8 mouse cellular contexts compared by ENCODE assay signal in the genomic region with DNA sequence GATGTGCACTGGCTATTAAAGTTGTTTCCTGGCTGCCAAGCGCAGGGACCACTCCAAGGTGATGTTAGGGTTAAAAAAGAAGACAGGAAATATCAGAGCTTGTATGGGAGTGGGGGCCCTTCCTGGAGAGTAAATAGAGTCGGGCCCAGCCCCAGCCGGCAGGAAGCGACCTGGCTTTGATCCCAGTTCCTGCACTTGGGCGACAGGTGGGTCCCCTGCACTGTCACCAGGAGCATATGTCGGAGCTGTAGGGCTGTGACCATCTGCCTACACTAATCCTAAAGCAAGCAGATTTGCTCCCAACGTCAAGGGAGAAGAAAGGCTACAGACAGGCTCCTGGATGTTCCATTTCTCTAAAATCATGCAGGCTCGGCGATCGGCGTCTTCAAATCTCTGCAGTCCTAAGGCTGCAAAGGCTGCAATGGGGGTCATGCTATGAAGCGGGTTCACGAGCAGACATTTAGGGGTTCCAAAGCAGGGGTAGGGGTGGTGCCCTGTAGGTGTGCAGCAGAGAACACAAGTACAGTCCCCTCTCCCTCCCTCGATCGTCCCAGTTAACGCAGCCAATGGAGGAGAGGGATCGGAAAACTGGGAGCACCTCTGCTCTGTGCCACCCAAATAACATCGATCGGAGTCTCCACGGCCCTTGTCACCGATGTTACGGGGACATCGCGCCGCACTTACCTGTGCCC. TPM values are rescaled to one million over a fixed set of nuclear protein-coding genes. Genes with fewer than 3 reads are reported as not detected.
A peak's percentile ranks its signal among the peaks of the same experiment; 100 is the strongest.
DNase-seq lines count a peak whose midpoint lies in the region; ATAC-seq and TF ChIP-seq lines count a peak whose summit lies in the region.

No protein-coding gene starts in this region.

- DNase-seq in 3134 (ENCODE audit: extremely low read depth, insufficient read length, low spot score) = peak; percentile 39
- DNase-seq in cerebellum, postnatal 25 days = peak; percentile 87 to 93
- peak; percentile 51 for DNase-seq in kidney, postnatal 0 days (ENCODE audit: low spot score)
- peak; percentile 78 for DNase-seq in lung, postnatal 14 days
- peak; percentile 67 for DNase-seq in stomach, postnatal 0 days (ENCODE audit: low spot score)
- DNase-seq in spleen, postnatal 4 days (ENCODE audit: low spot score in 2 of 2) = no peak

- no peak for TF ChIP-seq CTCF in ES-Bruce4 (IDR thresholded peaks at IDR 0.05; ENCODE audit: low read depth, low read length)
- TF ChIP-seq CTCF in kidney, postnatal 0 days (IDR thresholded peaks at IDR 0.05; ENCODE audit: low read depth) = no peak
- TF ChIP-seq CTCF in stomach, postnatal 0 days (IDR thresholded peaks at IDR 0.05; ENCODE audit: low read depth) = no peak

- peak overlapping the region; percentile 69 for H3K9ac ChIP-seq in ES-Bruce4 (ENCODE audit: low read depth, poor library complexity, severe bottlenecking)
- H3K9ac ChIP-seq in heart, embryonic 15.5 days = peak overlapping the region; percentile 67
- peak overlapping the region; percentile 68 for H3K9ac ChIP-seq in kidney, postnatal 0 days (ENCODE audit: low read depth, low read length)
- H3K9ac ChIP-seq in stomach, postnatal 0 days (ENCODE audit: low read length) = peak overlapping the region; percentile 74

- no peak for TF ChIP-seq POLR2A in ES-Bruce4 (IDR thresholded peaks at IDR 0.05; ENCODE audit: insufficient read depth, low read length)

- peak; percentile 37 for ATAC-seq in heart, embryonic 15.5 days (replicated peaks; ENCODE audit: insufficient number of reproducible peaks, insufficient read depth, low FRiP score, low read depth)
- ATAC-seq in kidney, postnatal 0 days (replicated peaks; ENCODE audit: low FRiP score, low read depth) = no peak; the same call in 1 of the 2 replicates
- peak; percentile 43 for ATAC-seq in stomach, postnatal 0 days (ENCODE audit: low FRiP score, low TSS enrichment)

- H3K9me3 ChIP-seq in ES-Bruce4 (replicated peaks; ENCODE audit: control insufficient read depth, insufficient read depth, low read length, poor library complexity, severe bottlenecking) = no peaks in the 10 kb centered on the region
- H3K9me3 ChIP-seq in heart, embryonic 15.5 days (replicated peaks) = no peaks in the 10 kb centered on the region
- no peaks in the 10 kb centered on the region for H3K9me3 ChIP-seq in kidney, postnatal 0 days (replicated peaks; ENCODE audit: low read length)
- no peaks in the 10 kb centered on the region for H3K9me3 ChIP-seq in stomach, postnatal 0 days (ENCODE audit: control insufficient read depth, low read length)

- peak overlapping the region; percentile 83 for H3K4me2 ChIP-seq in heart, embryonic 15.5 days
- peak overlapping the region; percentile 89 for H3K4me2 ChIP-seq in kidney, postnatal 0 days (ENCODE audit: low read length)
- peak overlapping the region; percentile 85 for H3K4me2 ChIP-seq in stomach, postnatal 0 days (replicated peaks; ENCODE audit: low read depth)

- H3K4me1 ChIP-seq in ES-Bruce4 (ENCODE audit: control insufficient read depth, insufficient read depth, low read length) = peaks cover 3% of the 10 kb centered on the region
- H3K4me1 ChIP-seq in heart, embryonic 15.5 days (replicated peaks) = peaks cover 12% of the 10 kb centered on the region
- H3K4me1 ChIP-seq in kidney, postnatal 0 days (replicated peaks; ENCODE audit: insufficient read depth, low read length) = peaks cover 15% of the 10 kb centered on the region
- H3K4me1 ChIP-seq in stomach, postnatal 0 days (replicated peaks; ENCODE audit: control insufficient read depth, insufficient read depth) = peaks cover 3% of the 10 kb centered on the region; the same call in 1 of the 2 replicates

- H3K27me3 ChIP-seq in ES-Bruce4 (ENCODE audit: control insufficient read depth, insufficient read depth, low read length, poor library complexity, severe bottlenecking) = no peaks in the 10 kb centered on the region
- H3K27me3 ChIP-seq in heart, embryonic 15.5 days = no peaks in the 10 kb centered on the region
- no peaks in the 10 kb centered on the region for H3K27me3 ChIP-seq in kidney, postnatal 0 days (ENCODE audit: insufficient read depth, low read length)
- H3K27me3 ChIP-seq in stomach, postnatal 0 days (ENCODE audit: control insufficient read depth, insufficient read depth, low read length) = no peaks in the 10 kb centered on the region

- no peak for TF ChIP-seq EP300 in ES-Bruce4 (IDR thresholded peaks at IDR 0.05; ENCODE audit: insufficient read depth, low read depth, low read length)
- TF ChIP-seq EP300 in stomach, postnatal 0 days (optimal IDR thresholded peaks at IDR 0.05) = no peak

- no peak overlapping the region for H3K27ac ChIP-seq in ES-Bruce4 (ENCODE audit: insufficient read depth, low read length)
- peak overlapping the region; percentile 82 for H3K27ac ChIP-seq in heart, embryonic 15.5 days
- peak overlapping the region; percentile 80 for H3K27ac ChIP-seq in kidney, postnatal 0 days
- H3K27ac ChIP-seq in stomach, postnatal 0 days (replicated peaks) = peak overlapping the region; percentile 84

- no peaks in the 10 kb centered on the region for H3K36me3 ChIP-seq in ES-Bruce4 (ENCODE audit: control insufficient read depth, insufficient read depth, low read length, poor library complexity, severe bottlenecking)
- no peaks in the 10 kb centered on the region for H3K36me3 ChIP-seq in heart, embryonic 15.5 days
- H3K36me3 ChIP-seq in kidney, postnatal 0 days (ENCODE audit: insufficient read depth, low read length) = no peaks in the 10 kb centered on the region
- no peaks in the 10 kb centered on the region for H3K36me3 ChIP-seq in stomach, postnatal 0 days (ENCODE audit: control insufficient read depth, insufficient read depth, low read length)

- WGBS in heart, embryonic 15.5 days = 2% methylated on average over 25 of the region's 25 CpGs
- WGBS in kidney, postnatal 0 days = 1% methylated on average over 25 of the region's 25 CpGs
- under 1% methylated on average over 24 of the region's 25 CpGs for WGBS in stomach, postnatal 0 days

- H3K4me3 ChIP-seq in ES-Bruce4 (ENCODE audit: low read depth, low read length) = peak overlapping the region; percentile 87
- H3K4me3 ChIP-seq in heart, embryonic 15.5 days = peak overlapping the region; percentile 72
- H3K4me3 ChIP-seq in kidney, postnatal 0 days (replicated peaks; ENCODE audit: low read depth, low read length) = peak overlapping the region; percentile 65
- H3K4me3 ChIP-seq in stomach, postnatal 0 days (ENCODE audit: low read depth, low read length) = peak overlapping the region; percentile 63

RNA-seq across cellular contexts. Expression of a gene that starts 0.5 kb away (rescaled TPM):
- polyA plus RNA-seq in ES-Bruce4 (2011; ENCODE audit: insufficient read depth, insufficient read length, low read depth, missing spikeins) = 10.7 and 11.6 TPM in 2 replicates
- polyA plus RNA-seq in heart, embryonic 15.5 days (2015; fragmentation: Nextera tagmentation; extraction: Ambion mirVana) = 13.9 and 19.5 TPM in 2 replicates
- 15.3 and 17.4 TPM in 2 replicates for polyA plus RNA-seq in kidney, postnatal 0 days (2015; fragmentation: Nextera tagmentation; extraction: Ambion mirVana)
- polyA plus RNA-seq in stomach, postnatal 0 days (2015; fragmentation: Nextera tagmentation; extraction: Ambion mirVana) = 15.4 and 16.9 TPM in 2 replicates

RNA-seq across cellular contexts. Expression of a gene that starts 21.3 kb away (rescaled TPM):
- 77.9 and 82.6 TPM in 2 replicates for polyA plus RNA-seq in ES-Bruce4 (2011; ENCODE audit: insufficient read depth, insufficient read length, low read depth, missing spikeins)
- 153 and 183 TPM in 2 replicates for polyA plus RNA-seq in heart, embryonic 15.5 days (2015; fragmentation: Nextera tagmentation; extraction: Ambion mirVana)
- 205 and 224 TPM in 2 replicates for polyA plus RNA-seq in kidney, postnatal 0 days (2015; fragmentation: Nextera tagmentation; extraction: Ambion mirVana)
- polyA plus RNA-seq in stomach, postnatal 0 days (2015; fragmentation: Nextera tagmentation; extraction: Ambion mirVana) = 197 and 214 TPM in 2 replicates

RNA-seq across cellular contexts. Expression of a gene that starts 32.9 kb away (rescaled TPM):
- polyA plus RNA-seq in ES-Bruce4 (2011; ENCODE audit: insufficient read depth, insufficient read length, low read depth, missing spikeins) = 3.0 and 3.1 TPM in 2 replicates
- polyA plus RNA-seq in heart, embryonic 15.5 days (2015; fragmentation: Nextera tagmentation; extraction: Ambion mirVana) = 0.09 and 0.24 TPM in 2 replicates
- polyA plus RNA-seq in kidney, postnatal 0 days (2015; fragmentation: Nextera tagmentation; extraction: Ambion mirVana) = 0.54 and 0.60 TPM in 2 replicates
- polyA plus RNA-seq in stomach, postnatal 0 days (2015; fragmentation: Nextera tagmentation; extraction: Ambion mirVana) = 9.2 and 11.6 TPM in 2 replicates

Comparison
In these comparisons a context has a peak if more than half of its experiments do, and no peak if none do; other contexts are left out.
1. DNase-seq: peak in 3134 (single experiment), cerebellum, postnatal 25 days (2 of 2), kidney, postnatal 0 days (single experiment), lung, postnatal 14 days (single experiment) and stomach, postnatal 0 days (single experiment); none in spleen, postnatal 4 days (0 of 2).
2. Peak in every context shown above with its lines, with median percentiles within 50 percentile points of each other: H3K4me3 ChIP-seq, H3K9ac ChIP-seq and H3K4me2 ChIP-seq.